Mouse (Mus musculus) G1E (cell line): ENCODE results near the gene Peli2.

Experiments
- CTCF ChIP-seq: IDR thresholded peaks from 2 replicates; pipeline ENCODE4 v1.5.1; 2012; ENCODE audit warnings: low read depth, low read length, inconsistent platforms, mixed read lengths
- GATA1 ChIP-seq: IDR thresholded peaks from 2 replicates; pipeline ENCODE4 v1.6.1; 2012; ENCODE audit warnings: borderline replicate concordance, low read length, inconsistent platforms, mixed read lengths
- GATA2 ChIP-seq: IDR thresholded peaks from 2 replicates; pipeline ENCODE4 v1.6.1; 2012; ENCODE audit warnings: low read depth, low read length, inconsistent platforms, borderline replicate concordance
- POLR2AphosphoS5 ChIP-seq: IDR thresholded peaks from 2 replicates; pipeline ENCODE4 v1.6.1; 2012; ENCODE audit warnings: low read depth, low read length, inconsistent platforms; ENCODE audit not compliant: insufficient replicate concordance

DNA sequence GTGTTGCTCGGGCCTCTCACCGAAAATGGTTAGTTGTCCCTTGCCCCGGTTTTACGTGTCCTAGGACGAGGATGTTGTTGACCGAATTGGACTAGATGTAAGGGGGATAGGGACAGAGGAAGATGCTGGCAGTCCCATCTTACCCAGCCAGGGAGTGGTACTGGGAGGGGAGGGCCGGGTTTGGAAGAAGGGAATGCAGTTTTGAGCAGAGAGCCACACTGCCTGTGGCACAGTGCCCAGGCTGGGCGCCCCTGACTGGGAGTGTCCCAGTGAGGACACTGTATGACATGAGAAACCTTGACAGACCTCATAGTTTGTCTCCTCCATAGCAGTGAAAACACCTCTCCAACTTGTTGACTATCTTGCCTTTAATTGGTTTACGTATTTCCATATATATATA is 45.8 kb downstream of the Peli2 start:
- no peak for TF ChIP-seq GATA1
- TF ChIP-seq CTCF = no peak
- TF ChIP-seq GATA2 = no peak
- TF ChIP-seq POLR2AphosphoS5 = no peak
